Mouse (Mus musculus) E14TG2a.4 (cell line): ENCODE measurements around the gene Akap1.

Source experiments
- CTCF ChIP-seq: conservative IDR thresholded peaks from 2 replicates; pipeline ENCODE4 v1.5.1; 2014; ENCODE audit warnings: low read length
- NANOG ChIP-seq: IDR thresholded peaks from 2 replicates; pipeline ENCODE4 v1.6.1; 2014; ENCODE audit warnings: borderline replicate concordance, low read length, mixed read lengths
- POU5F1 ChIP-seq: IDR thresholded peaks from 2 replicates; pipeline ENCODE4 v1.6.1; 2014; ENCODE audit warnings: low read length, borderline replicate concordance

GRCm38 (mm10) chr11:88897624-88898379, 33.4 kb upstream of the Akap1 start:
- TF ChIP-seq CTCF: no peak
- no peak for TF ChIP-seq NANOG
- TF ChIP-seq POU5F1: no peak
